Mouse (Mus musculus): ENCODE measurements around the gene Ak2. TPM values are rescaled to one million over a fixed set of nuclear protein-coding genes. Genes with fewer than 3 reads are reported as not detected.

Ak2 gene
- polyA plus RNA-seq, 1 experiment, result 8.1 TPM

- H3K4me1 ChIP-seq (ENCODE audit: control insufficient read depth), result peaks cover 2% of the 10 kb centered on the region
- H3K36me3 ChIP-seq (ENCODE audit: control insufficient read depth), result no peaks in the 10 kb centered on the region
- no peak for TF ChIP-seq GATA1 (IDR thresholded peaks at IDR 0.05; ENCODE audit: low read length)
- no peak for TF ChIP-seq TAL1 (IDR thresholded peaks at IDR 0.05; ENCODE audit: low read length)
- peaks cover 20% of the 10 kb centered on the region for H3K27me3 ChIP-seq (ENCODE audit: control insufficient read depth)
- H3K9me3 ChIP-seq (ENCODE audit: control insufficient read depth, low read length), result no peaks in the 10 kb centered on the region
- no peak overlapping the region for H3K4me3 ChIP-seq (replicated peaks)
These were observed 21.9 kb upstream of the Ak2 start for GRCm38 (mm10) chr4:128969607-128970416.

- peaks cover 3% of the 10 kb centered on the region for H3K4me1 ChIP-seq (ENCODE audit: control insufficient read depth)
These were observed 21.3 kb upstream of the Ak2 start for GRCm38 (mm10) chr4:128970417-128970807.

DNA sequence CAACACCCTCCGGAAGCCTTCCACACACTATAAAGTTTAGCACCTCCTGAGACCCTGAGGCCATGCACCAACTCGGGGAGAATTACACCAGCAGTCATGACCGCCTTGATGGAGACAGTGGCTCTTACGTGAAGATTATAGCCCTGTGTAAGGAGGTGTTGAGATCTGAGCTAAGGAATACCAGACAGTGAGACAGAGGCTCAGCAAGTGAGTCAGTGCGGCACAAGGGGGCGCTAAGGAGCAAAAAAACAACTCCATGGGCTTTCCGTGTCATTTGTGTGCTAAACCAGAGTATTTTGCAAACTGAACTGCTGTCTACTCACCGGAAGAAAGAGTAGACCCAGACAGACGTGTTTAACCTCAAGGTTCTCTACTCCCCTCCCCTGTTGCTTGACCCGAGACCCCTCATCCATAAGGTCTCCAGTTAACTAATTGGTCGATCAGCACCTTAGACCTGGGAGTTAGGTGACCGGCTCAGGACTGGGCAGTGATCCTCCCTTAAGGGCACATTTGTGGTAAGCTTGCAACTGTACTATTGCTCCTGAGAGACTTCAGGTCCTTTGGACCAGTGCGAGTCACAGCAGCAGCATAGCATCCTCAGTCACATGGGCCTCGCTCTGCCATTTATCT is 20.6 kb upstream of the Ak2 start:
- Histone ChIP-seq H3K4me1 (ENCODE audit: control insufficient read depth) (peaks cover 3% of the 10 kb centered on the region), H3K9me3 (ENCODE audit: control insufficient read depth, low read length) (no peaks in the 10 kb centered on the region), H3K4me3 (replicated peaks) (no peak overlapping the region), H3K36me3 (ENCODE audit: control insufficient read depth) (no peaks in the 10 kb centered on the region), H3K27me3 (ENCODE audit: control insufficient read depth) (peaks cover 13% of the 10 kb centered on the region)
- no peak for TF ChIP-seq TAL1 (IDR thresholded peaks at IDR 0.05; ENCODE audit: low read length)
- no peak for TF ChIP-seq GATA1 (IDR thresholded peaks at IDR 0.05; ENCODE audit: low read length)

More at GRCm38 (mm10) chr4:128970417-128970807, 21.3 kb upstream of the Ak2 start:
- Histone ChIP-seq H3K4me3 (replicated peaks) (no peak overlapping the region), H3K27me3 (ENCODE audit: control insufficient read depth) (peaks cover 15% of the 10 kb centered on the region), H3K9me3 (ENCODE audit: control insufficient read depth, low read length) (no peaks in the 10 kb centered on the region), H3K36me3 (ENCODE audit: control insufficient read depth) (no peaks in the 10 kb centered on the region)
- no peak for TF ChIP-seq TAL1 (IDR thresholded peaks at IDR 0.05; ENCODE audit: low read length)
- TF ChIP-seq GATA1 (IDR thresholded peaks at IDR 0.05; ENCODE audit: low read length), result no peak

GRCm38 (mm10) chr4:128974677-128975076 is 17.1 kb upstream of the Ak2 start:
- TF ChIP-seq GATA1 (IDR thresholded peaks at IDR 0.05; ENCODE audit: low read length), result no peak
- TF ChIP-seq TAL1 (IDR thresholded peaks at IDR 0.05; ENCODE audit: low read length), result no peak
- H3K4me1 ChIP-seq (ENCODE audit: control insufficient read depth), result peaks cover 3% of the 10 kb centered on the region

GRCm38 (mm10) chr4:128976577-128976976 is 15.2 kb upstream of the Ak2 start:
- Histone ChIP-seq H3K4me1 (ENCODE audit: control insufficient read depth) (peaks cover 3% of the 10 kb centered on the region), H3K4me3 (replicated peaks) (no peak overlapping the region), H3K27me3 (ENCODE audit: control insufficient read depth) (peaks cover 3% of the 10 kb centered on the region; the same call in 1 of the 2 replicates), H3K9me3 (ENCODE audit: control insufficient read depth, low read length) (no peaks in the 10 kb centered on the region), H3K36me3 (ENCODE audit: control insufficient read depth) (no peaks in the 10 kb centered on the region)
- no peak for TF ChIP-seq GATA1 (IDR thresholded peaks at IDR 0.05; ENCODE audit: low read length)
- no peak for TF ChIP-seq TAL1 (IDR thresholded peaks at IDR 0.05; ENCODE audit: low read length)

More at GRCm38 (mm10) chr4:128974677-128975076, 17.1 kb upstream of the Ak2 start:
- Histone ChIP-seq H3K9me3 (ENCODE audit: control insufficient read depth, low read length) (no peaks in the 10 kb centered on the region), H3K27me3 (ENCODE audit: control insufficient read depth) (no peaks in the 10 kb centered on the region), H3K4me3 (replicated peaks) (no peak overlapping the region), H3K36me3 (ENCODE audit: control insufficient read depth) (no peaks in the 10 kb centered on the region)

GRCm38 (mm10) chr4:128977217-128977616 is 14.5 kb upstream of the Ak2 start:
- no peaks in the 10 kb centered on the region for H3K9me3 ChIP-seq (ENCODE audit: control insufficient read depth, low read length)
- peaks cover 3% of the 10 kb centered on the region; the same call in 1 of the 2 replicates for H3K27me3 ChIP-seq (ENCODE audit: control insufficient read depth)
- peaks cover 3% of the 10 kb centered on the region for H3K4me1 ChIP-seq (ENCODE audit: control insufficient read depth)
- no peaks in the 10 kb centered on the region for H3K36me3 ChIP-seq (ENCODE audit: control insufficient read depth)
- TF ChIP-seq TAL1 (IDR thresholded peaks at IDR 0.05; ENCODE audit: low read length) (no peak), GATA1 (IDR thresholded peaks at IDR 0.05; ENCODE audit: low read length) (no peak)
- H3K4me3 ChIP-seq (replicated peaks), result no peak overlapping the region

DNA sequence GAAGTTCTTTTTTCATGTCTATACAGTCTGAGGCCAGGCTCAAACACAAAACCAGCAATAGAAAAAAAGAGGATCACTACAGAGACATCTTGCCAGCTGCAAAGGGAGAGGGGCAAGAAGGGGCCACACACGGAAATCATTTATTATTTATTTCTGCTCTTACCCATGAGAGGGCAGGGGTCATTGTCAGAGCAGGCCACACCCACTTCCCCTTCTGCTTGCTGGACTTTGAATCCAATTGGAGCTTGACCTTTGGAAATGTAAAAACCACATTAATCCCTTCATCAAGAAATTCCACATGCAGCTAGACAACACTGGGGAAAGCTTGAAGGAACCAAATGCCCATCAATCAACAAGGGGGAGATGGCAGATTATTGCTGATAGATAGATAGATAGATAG is 13.1 kb upstream of the Ak2 start:
- Histone ChIP-seq H3K27me3 (ENCODE audit: control insufficient read depth) (peaks cover 3% of the 10 kb centered on the region; the same call in 1 of the 2 replicates), H3K4me1 (ENCODE audit: control insufficient read depth) (peaks cover 3% of the 10 kb centered on the region), H3K9me3 (ENCODE audit: control insufficient read depth, low read length) (no peaks in the 10 kb centered on the region), H3K36me3 (ENCODE audit: control insufficient read depth) (no peaks in the 10 kb centered on the region), H3K4me3 (replicated peaks) (no peak overlapping the region)
- TF ChIP-seq TAL1 (IDR thresholded peaks at IDR 0.05; ENCODE audit: low read length) (no peak), GATA1 (IDR thresholded peaks at IDR 0.05; ENCODE audit: low read length) (no peak)

DNA sequence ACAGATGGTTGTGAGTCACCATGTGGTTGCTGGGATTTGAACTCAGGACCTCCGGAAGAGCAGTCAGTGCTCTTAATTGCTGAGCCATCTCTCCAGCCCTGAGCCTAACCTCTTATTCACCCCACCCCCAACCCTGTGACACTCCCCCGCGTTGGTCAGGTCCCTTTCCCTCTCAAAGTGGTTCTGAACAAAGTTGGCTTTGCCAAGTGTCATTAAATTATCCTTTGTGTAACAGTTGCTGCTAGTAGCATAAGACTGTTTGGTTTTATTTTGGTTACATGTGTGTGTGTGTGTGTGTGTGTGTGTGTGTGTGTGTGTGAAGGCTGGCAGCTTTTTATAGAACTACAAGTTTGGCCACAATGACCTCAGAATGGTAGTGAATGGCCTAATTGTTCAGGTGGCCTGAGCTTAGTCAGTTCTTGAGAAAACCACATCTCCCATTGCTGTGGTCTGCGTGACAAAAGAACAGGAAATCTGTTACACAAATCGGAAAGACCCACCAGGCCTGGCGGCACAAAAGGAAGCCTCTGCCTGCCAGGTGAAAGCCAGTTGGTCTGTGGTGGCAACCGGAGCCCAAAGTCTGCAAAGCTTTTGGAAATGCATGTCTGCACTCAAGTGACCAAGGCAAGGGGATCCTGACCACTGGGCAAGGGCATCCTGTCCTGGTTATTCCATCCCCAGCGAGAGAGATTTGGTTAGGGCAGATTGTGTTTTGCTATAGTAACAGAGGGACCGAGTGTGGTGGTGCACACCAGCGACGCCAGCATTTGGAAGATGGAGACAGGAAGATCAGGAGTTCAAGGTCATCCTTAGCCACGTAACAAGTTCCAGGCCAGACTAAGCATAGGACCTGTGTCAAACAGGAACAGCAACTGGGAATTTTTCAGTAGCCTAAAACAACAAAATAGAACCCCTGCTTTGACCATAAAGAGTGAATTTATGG is 10.6 kb upstream of the Ak2 start:
- no peaks in the 10 kb centered on the region; the same call in 1 of the 2 replicates for H3K4me1 ChIP-seq (ENCODE audit: control insufficient read depth)
- TF ChIP-seq TAL1 (IDR thresholded peaks at IDR 0.05; ENCODE audit: low read length) (no peak), GATA1 (IDR thresholded peaks at IDR 0.05; ENCODE audit: low read length) (no peak)
- no peak overlapping the region for H3K4me3 ChIP-seq (replicated peaks)
- H3K9me3 ChIP-seq (ENCODE audit: control insufficient read depth, low read length), result no peaks in the 10 kb centered on the region
- peaks cover 5% of the 10 kb centered on the region; the same call in 1 of the 2 replicates for H3K27me3 ChIP-seq (ENCODE audit: control insufficient read depth)
- H3K36me3 ChIP-seq (ENCODE audit: control insufficient read depth), result no peaks in the 10 kb centered on the region
